8 mouse cellular contexts compared by ENCODE assay signal in the genomic region with DNA sequence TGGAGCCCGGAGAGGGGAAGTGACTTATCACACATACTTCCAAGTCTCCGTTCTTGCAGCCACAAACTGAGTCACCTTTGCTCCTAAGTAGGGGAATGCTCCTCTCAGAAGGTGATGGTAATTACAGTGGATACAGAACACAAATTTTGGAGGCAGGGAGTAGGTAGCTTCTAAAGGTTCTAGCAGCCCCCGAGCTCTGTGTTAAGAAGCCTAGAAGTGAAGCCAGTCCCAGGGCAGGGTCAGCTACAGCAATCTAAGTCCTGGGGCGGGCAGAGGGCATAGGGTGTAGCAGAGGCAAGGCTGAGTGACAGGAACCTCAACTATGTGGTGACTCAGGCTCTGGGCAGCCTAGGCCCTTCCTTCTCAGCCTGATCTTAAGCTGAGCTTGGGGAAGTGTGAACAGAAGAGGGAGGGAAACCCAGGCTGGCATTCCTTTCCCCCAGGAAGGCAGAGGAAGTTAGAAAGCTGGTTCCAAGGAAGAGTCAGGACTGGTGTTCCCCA. TPM values are rescaled to one million over a fixed set of nuclear protein-coding genes. Genes with fewer than 3 reads are reported as not detected.
DNase-seq lines count a peak whose midpoint lies in the region; ATAC-seq lines count a peak whose summit lies in the region.

No protein-coding gene starts in this region.

- peak overlapping the region; percentile 22 for H3K4me2 ChIP-seq in heart, embryonic 11.5 days
- H3K4me2 ChIP-seq in midbrain, embryonic 14.5 days (ENCODE audit: low read length) = no peak overlapping the region

- peak; percentile 98 for DNase-seq in heart, adult 11 months
- DNase-seq in heart, adult 9 months (ENCODE audit: low spot score in 2 of 2) = no peak
- peak; percentile 87 for DNase-seq in NIH3T3 (ENCODE audit: low read depth)
- peak; percentile 51 for DNase-seq in lung, postnatal 14 days
- DNase-seq in layer of hippocampus, postnatal 25 days (ENCODE audit: extremely low spot score in 1 of 2, low spot score in 1 of 2) = no peak
- DNase-seq in midbrain, embryonic 14.5 days = no peak
- no peak for DNase-seq in right cerebral cortex, adult 18-20 months

- H3K36me3 ChIP-seq in heart, embryonic 11.5 days (ENCODE audit: control insufficient read depth, insufficient read depth, low read length) = peaks cover 22% of the 10 kb centered on the region
- H3K36me3 ChIP-seq in midbrain, embryonic 14.5 days (ENCODE audit: control insufficient read depth, insufficient read depth, low read length) = peaks cover 36% of the 10 kb centered on the region

- H3K4me1 ChIP-seq in heart, embryonic 11.5 days (ENCODE audit: control insufficient read depth, insufficient read depth, low read length) = peaks cover 53% of the 10 kb centered on the region
- H3K4me1 ChIP-seq in midbrain, embryonic 14.5 days (ENCODE audit: control insufficient read depth, insufficient read depth, low read length) = peaks cover 31% of the 10 kb centered on the region

- H3K27ac ChIP-seq in heart, embryonic 11.5 days (ENCODE audit: low read depth, low read length) = peak overlapping the region; percentile 77
- no peak overlapping the region for H3K27ac ChIP-seq in midbrain, embryonic 14.5 days (replicated peaks; ENCODE audit: low read depth, low read length)

- 6% methylated on average over 4 of the region's 4 CpGs for WGBS in heart, embryonic 11.5 days (ENCODE audit: insufficient replicate concordance)
- WGBS in midbrain, embryonic 14.5 days = 54% methylated on average over 4 of the region's 4 CpGs

- 0 out of 2 replicates have a peak, but pooled peaks have one; percentile 29 for ATAC-seq in heart, embryonic 11.5 days (replicated peaks; ENCODE audit: insufficient number of reproducible peaks, low FRiP score, low TSS enrichment)
- no peak for ATAC-seq in midbrain, embryonic 14.5 days (ENCODE audit: low FRiP score, low TSS enrichment)

- no peak overlapping the region for H3K9ac ChIP-seq in heart, embryonic 11.5 days (ENCODE audit: low read depth, low read length)
- no peak overlapping the region for H3K9ac ChIP-seq in midbrain, embryonic 14.5 days (replicated peaks; ENCODE audit: low read length)

- no peaks in the 10 kb centered on the region for H3K27me3 ChIP-seq in heart, embryonic 11.5 days (ENCODE audit: control insufficient read depth, insufficient read depth, low read length)
- peaks cover 8% of the 10 kb centered on the region; the same call in 1 of the 2 replicates for H3K27me3 ChIP-seq in midbrain, embryonic 14.5 days (ENCODE audit: control insufficient read depth, insufficient read depth, low read length)

- no peaks in the 10 kb centered on the region for H3K9me3 ChIP-seq in heart, embryonic 11.5 days (replicated peaks; ENCODE audit: control insufficient read depth, low read length)
- no peaks in the 10 kb centered on the region for H3K9me3 ChIP-seq in midbrain, embryonic 14.5 days (ENCODE audit: control insufficient read depth, low read length)

- H3K4me3 ChIP-seq in heart, embryonic 11.5 days (ENCODE audit: low read depth, low read length) = no peak overlapping the region
- H3K4me3 ChIP-seq in midbrain, embryonic 14.5 days (replicated peaks; ENCODE audit: low read depth, low read length) = no peak overlapping the region

RNA-seq across cellular contexts. Expression of a gene that starts 5.9 kb away (rescaled TPM):
- polyA plus RNA-seq in heart, embryonic 11.5 days (2014; fragmentation: Nextera tagmentation; extraction: Ambion mirVana) = 15.1 and 17.4 TPM in 2 replicates
- 10 to 100 TPM; 14.7 to 15.7 TPM for total RNA-seq in layer of hippocampus, postnatal 25 days (2021)
- 1.2 and 4.2 TPM in 2 replicates for polyA plus RNA-seq in midbrain, embryonic 14.5 days (2014; fragmentation: Nextera tagmentation; extraction: Ambion mirVana)

RNA-seq across cellular contexts. Expression of a gene that starts 16.4 kb away (rescaled TPM):
- polyA plus RNA-seq in heart, embryonic 11.5 days (2014; fragmentation: Nextera tagmentation; extraction: Ambion mirVana) = 344 TPM in 2 replicates
- 100 to 1,000 TPM; 215 to 256 TPM for total RNA-seq in layer of hippocampus, postnatal 25 days (2021)
- polyA plus RNA-seq in midbrain, embryonic 14.5 days (2014; fragmentation: Nextera tagmentation; extraction: Ambion mirVana) = 308 and 311 TPM in 2 replicates

RNA-seq across cellular contexts. Expression of a gene that starts 29.6 kb away (rescaled TPM):
- 17.1 and 19.8 TPM in 2 replicates for polyA plus RNA-seq in heart, embryonic 11.5 days (2014; fragmentation: Nextera tagmentation; extraction: Ambion mirVana)
- total RNA-seq in layer of hippocampus, postnatal 25 days (2021) = 10 to 100 TPM; 19.4 to 20.1 TPM
- polyA plus RNA-seq in midbrain, embryonic 14.5 days (2014; fragmentation: Nextera tagmentation; extraction: Ambion mirVana) = 20.0 and 25.0 TPM in 2 replicates

RNA-seq across cellular contexts. Expression of a gene that starts 41.5 kb away (rescaled TPM):
- 30.0 and 39.9 TPM in 2 replicates for polyA plus RNA-seq in heart, embryonic 11.5 days (2014; fragmentation: Nextera tagmentation; extraction: Ambion mirVana)
- total RNA-seq in layer of hippocampus, postnatal 25 days (2021) = 10 to 100 TPM; 51.2 to 58.4 TPM
- 38.0 and 62.2 TPM in 2 replicates for polyA plus RNA-seq in midbrain, embryonic 14.5 days (2014; fragmentation: Nextera tagmentation; extraction: Ambion mirVana)

RNA-seq across cellular contexts. Expression of a gene that starts 53.8 kb away (rescaled TPM):
- polyA plus RNA-seq in heart, embryonic 11.5 days (2014; fragmentation: Nextera tagmentation; extraction: Ambion mirVana) = 8.1 and 8.5 TPM in 2 replicates
- total RNA-seq in layer of hippocampus, postnatal 25 days (2021) = 10 to 100 TPM in 1 of 2 experiments, 1 to 10 TPM in 1; 9.1 to 11.1 TPM
- 4.3 and 5.5 TPM in 2 replicates for polyA plus RNA-seq in midbrain, embryonic 14.5 days (2014; fragmentation: Nextera tagmentation; extraction: Ambion mirVana)

Comparison
In these comparisons a context has a peak if more than half of its experiments do, and no peak if none do; other contexts are left out.
1. DNase-seq: peak in heart, adult 11 months (single experiment), NIH3T3 (single experiment) and lung, postnatal 14 days (single experiment); none in heart, adult 9 months (0 of 2), layer of hippocampus, postnatal 25 days (0 of 2), midbrain, embryonic 14.5 days (single experiment) and right cerebral cortex, adult 18-20 months (single experiment).